Mouse (Mus musculus) hindbrain, postnatal 0 days (tissue): ENCODE measurements around the gene Dennd4b. TPM values are rescaled to one million over a fixed set of nuclear protein-coding genes. Genes with fewer than 3 reads are reported as not detected.

Experiments
- ATAC-seq: fragments of 200-750 bp; cut with Nextera tagmentation; 2 replicates; pipeline ENCODE4 v1.8.0; 2017; ENCODE audit warnings: mild to moderate bottlenecking, moderate TSS enrichment, moderate library complexity
- DNase-seq: peaks from one replicate; pipeline ENCODE4 v3.0.0-alpha.2; 2015; ENCODE audit warnings: low spot score
- H3K27ac ChIP-seq: fragments of 300-500 bp; sonication (generic); 2 replicates; pipeline ENCODE4 v1.5.1; 2014; ENCODE audit warnings: mild to moderate bottlenecking
- H3K27me3 ChIP-seq: fragments of 300-500 bp; sonication (generic); 2 replicates; pipeline ENCODE4 v1.6.1; 2014; ENCODE audit warnings: low read length, mixed read lengths; ENCODE audit not compliant: insufficient read depth
- H3K36me3 ChIP-seq: fragments of 300-500 bp; sonication (generic); 2 replicates; pipeline ENCODE4 v1.6.1; 2014; ENCODE audit warnings: low read length, mixed read lengths; ENCODE audit not compliant: insufficient read depth
- H3K4me1 ChIP-seq: fragments of 300-500 bp; sonication (generic); 2 replicates; pipeline ENCODE4 v1.6.1; 2014; ENCODE audit warnings: antibody characterized with exemption, low read length, mixed read lengths; ENCODE audit not compliant: insufficient read depth
- H3K4me2 ChIP-seq: fragments of 300-500 bp; sonication (generic); 2 replicates; pipeline ENCODE4 v1.6.1; 2014; ENCODE audit warnings: low read depth, mild to moderate bottlenecking, low read length, moderate library complexity, mixed read lengths
- H3K4me3 ChIP-seq: fragments of 300-500 bp; sonication (generic); 2 replicates; pipeline ENCODE4 v1.5.1; 2014; ENCODE audit warnings: low read length
- H3K9ac ChIP-seq: fragments of 300-500 bp; sonication (generic); replicated peaks from 2 replicates; pipeline ENCODE4 v1.6.1; 2014; ENCODE audit warnings: mild to moderate bottlenecking, low read length, moderate library complexity, mixed read lengths
- H3K9me3 ChIP-seq: fragments of 300-500 bp; sonication (generic); 2 replicates; pipeline ENCODE4 v1.6.1; 2016; ENCODE audit warnings: low read length, mixed read lengths
- CTCF ChIP-seq: IDR thresholded peaks from 2 replicates; pipeline ENCODE4 v1.5.1; 2016; ENCODE audit warnings: antibody characterized with exemption, control low read depth, low read depth
- WGBS: fragments of 180-500 bp; shearing (Covaris S2); extraction: QIAGEN DNeasy Blood & Tissue Kit; methylation state at CpG from one replicate; pipeline ENCODE4 v1.1.7; 2014; 5-methylcytosine and 5-hydroxymethylcytosine counted together
- polyA plus RNA-seq: library from polyadenylated mRNA; unstranded; fragments of >200 nt; fragmentation: Nextera tagmentation; extraction: Ambion mirVana; gene quantifications from 2 replicates; pipeline ENCODE4 v1.2.1, GENCODE M21; 2015
- total RNA-seq: library from RNA; depleted of rRNA; stranded (reverse); fragments of >200 nt; gene quantifications from 2 replicates; pipeline ENCODE4 v1.2.3, GENCODE M21; 2014

Dennd4b gene
- total and polyA plus RNA-seq, 2 experiments from 2014 or later = 5.9 to 38.8 TPM

DNA sequence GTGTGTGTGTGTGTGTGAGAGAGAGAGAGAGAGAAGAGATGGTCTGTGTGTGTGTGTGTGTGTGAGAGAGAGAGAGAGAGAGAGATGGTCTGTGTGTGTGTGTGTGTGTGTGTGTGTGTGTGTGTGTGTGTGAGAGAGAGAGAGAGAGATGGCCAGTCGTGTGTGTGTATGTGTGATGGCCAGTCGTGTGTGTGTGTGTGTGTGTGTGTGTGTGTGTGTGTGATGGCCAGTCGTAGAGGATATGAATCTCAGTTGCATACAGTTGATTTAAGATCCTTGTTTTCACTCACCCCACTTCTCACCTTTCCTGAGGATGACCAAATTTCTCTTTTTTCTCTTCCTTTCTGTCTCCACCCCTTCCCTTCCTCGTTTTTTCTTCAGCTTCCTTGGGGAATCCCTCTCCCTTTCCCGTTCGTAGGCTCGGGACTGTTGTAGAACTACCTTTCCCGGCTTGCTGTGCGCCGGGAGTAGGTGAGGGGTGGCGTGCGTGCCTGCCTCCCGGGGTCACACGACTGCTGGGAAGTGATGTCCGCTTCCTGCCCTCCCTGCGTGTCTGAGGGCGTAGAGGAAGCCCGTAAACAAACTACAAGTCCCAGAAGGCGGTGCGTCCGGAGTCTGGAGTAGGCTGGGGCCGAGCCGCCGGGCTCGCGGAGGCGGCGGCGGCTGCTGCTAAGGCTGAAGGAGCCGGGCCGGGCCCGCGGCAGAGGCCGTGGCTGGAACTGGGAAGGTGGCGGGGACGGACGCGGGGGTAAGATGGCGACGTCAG lies 11.1 kb upstream of the Dennd4b start, which contains the start of gene Crtc2:
Crtc2 (plus strand) TSS at position 511 of the 766 bp plus-strand sequence.
- Histone ChIP-seq H3K36me3 (peaks cover 12% of the 10 kb centered on the region), H3K4me2 (peak within 1 kb of the TSS; percentile 89), H3K27ac (peak within 1 kb of the TSS; percentile 89), H3K4me3 (peak within 1 kb of the TSS; percentile 97), H3K9ac (peak within 1 kb of the TSS; percentile 90), H3K4me1 (peaks cover 5% of the 10 kb centered on the region), H3K9me3 (no peaks in the 10 kb centered on the region), H3K27me3 (no peaks in the 10 kb centered on the region)
- TF ChIP-seq CTCF = no peak
- 0% methylated on average over 38 of the region's 40 CpGs for WGBS
- DNase-seq (peak; percentile 98), ATAC-seq (peak; percentile 97)

DNA sequence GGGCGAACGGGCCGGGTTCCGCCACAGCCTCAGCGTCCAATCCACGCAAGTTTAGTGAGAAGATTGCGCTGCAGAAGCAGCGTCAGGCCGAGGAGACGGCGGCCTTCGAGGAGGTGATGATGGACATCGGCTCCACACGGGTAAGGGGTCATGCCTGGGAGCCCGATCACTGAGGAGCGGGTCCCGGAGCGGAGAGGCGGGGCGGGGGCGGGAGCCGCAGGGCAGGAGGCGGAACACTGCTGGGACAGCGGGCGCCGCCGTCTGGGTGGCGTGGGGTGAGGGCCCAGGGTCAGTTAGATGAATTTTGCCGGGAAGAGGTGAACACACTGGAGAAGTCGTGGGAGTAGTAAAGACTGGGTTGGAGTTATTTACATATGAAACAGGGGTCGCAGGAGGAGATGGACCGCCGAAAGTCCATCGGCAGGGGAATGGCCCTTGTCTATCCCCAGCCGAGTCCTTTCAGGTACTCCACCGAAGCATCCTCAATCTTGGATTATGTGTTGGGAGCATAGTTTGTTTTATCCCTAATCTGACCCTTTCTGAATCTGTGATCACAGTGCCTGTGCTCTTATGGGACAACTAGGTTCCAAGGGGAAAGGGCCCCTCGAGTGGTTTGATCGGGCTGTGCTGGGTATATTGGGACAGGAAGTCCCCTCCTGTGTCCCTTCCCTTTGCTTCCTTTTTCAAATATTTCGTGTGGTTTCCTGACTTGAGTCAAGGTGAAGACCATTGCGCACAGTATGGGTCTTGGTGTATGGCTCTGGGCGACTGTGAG lies 10.4 kb upstream of the Dennd4b start:
- whole genome bisulfite sequencing = under 1% methylated on average over 41 of the region's 41 CpGs
- Histone ChIP-seq H3K4me1 (peaks cover 5% of the 10 kb centered on the region), H3K27ac (peak overlapping the region; percentile 89), H3K4me3 (peak overlapping the region; percentile 97), H3K27me3 (no peaks in the 10 kb centered on the region), H3K9ac (peak overlapping the region; percentile 90), H3K4me2 (peak overlapping the region; percentile 89), H3K36me3 (peaks cover 19% of the 10 kb centered on the region), H3K9me3 (no peaks in the 10 kb centered on the region)
- no peak for DNase-seq
- no peak; the same call in 1 of the 2 replicates for ATAC-seq
- no peak for TF ChIP-seq CTCF

DNA sequence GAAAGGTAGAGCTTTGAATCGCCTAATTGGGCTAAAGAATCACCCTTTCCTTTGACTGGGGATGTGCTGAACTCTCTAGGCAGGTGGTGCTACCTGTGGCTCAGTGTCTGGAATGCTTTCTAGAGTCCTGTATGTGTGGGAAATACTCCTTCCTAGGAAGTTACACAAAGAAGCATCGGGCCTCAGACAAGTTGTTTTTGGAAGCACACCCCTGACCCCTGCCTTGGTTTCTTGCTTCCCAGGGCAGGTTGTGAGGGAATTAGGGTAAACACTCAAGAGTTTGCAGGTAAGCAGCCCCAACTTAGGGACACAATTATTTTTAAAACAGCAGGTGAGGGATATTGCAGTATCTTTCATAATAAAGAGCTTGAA lies 9.8 kb upstream of the Dennd4b start:
- Histone ChIP-seq H3K9me3 (no peaks in the 10 kb centered on the region), H3K4me3 (peak overlapping the region; percentile 97), H3K27me3 (no peaks in the 10 kb centered on the region), H3K36me3 (peaks cover 24% of the 10 kb centered on the region), H3K4me2 (peak overlapping the region; percentile 89), H3K9ac (peak overlapping the region; percentile 90), H3K4me1 (peaks cover 5% of the 10 kb centered on the region), H3K27ac (peak overlapping the region; percentile 89; the same call in 1 of the 2 replicates)
- DNase-seq (no peak), ATAC-seq (no peak)
- no peak for TF ChIP-seq CTCF
- WGBS = 20% methylated on average over 2 of the region's 2 CpGs

DNA sequence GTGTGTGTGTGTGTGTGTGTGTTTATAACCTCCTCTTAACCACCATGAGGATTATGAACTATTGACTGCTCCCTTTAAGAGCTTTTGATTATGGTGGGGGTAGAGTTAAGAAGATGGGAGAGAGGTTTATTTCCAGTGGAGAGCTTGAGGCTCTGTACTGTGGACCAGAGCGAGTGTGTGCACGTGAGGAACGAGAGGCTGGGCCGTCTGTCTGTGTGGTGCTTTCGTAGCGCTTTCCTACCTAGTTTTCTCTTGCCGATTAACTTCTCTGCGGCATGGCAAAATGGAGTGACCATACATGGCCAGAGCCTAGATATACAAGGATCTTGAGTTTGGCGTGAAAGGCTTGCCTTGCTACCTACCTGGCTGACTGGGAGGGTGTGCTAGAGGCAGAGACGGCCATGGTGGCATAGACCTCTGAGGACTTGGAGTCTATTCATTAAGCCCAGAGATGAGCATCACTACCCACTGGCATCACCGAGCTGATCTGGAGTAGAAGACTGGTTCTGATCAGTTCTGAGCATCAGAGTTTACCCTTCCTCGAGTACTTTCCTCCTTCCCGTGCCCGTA lies 9.1 kb upstream of the Dennd4b start:
- H3K27ac ChIP-seq = no peak overlapping the region
- peaks cover 31% of the 10 kb centered on the region for H3K36me3 ChIP-seq
- H3K9me3 ChIP-seq = no peaks in the 10 kb centered on the region
- H3K27me3 ChIP-seq = no peaks in the 10 kb centered on the region
- H3K4me1 ChIP-seq = peaks cover 5% of the 10 kb centered on the region
- no peak overlapping the region for H3K4me3 ChIP-seq
- WGBS = 90% methylated on average over 14 of the region's 14 CpGs
- H3K9ac ChIP-seq = no peak overlapping the region
- TF ChIP-seq CTCF = no peak
- ATAC-seq = no peak
- peak overlapping the region; percentile 89; the same call in 1 of the 2 replicates for H3K4me2 ChIP-seq
- DNase-seq = no peak

DNA sequence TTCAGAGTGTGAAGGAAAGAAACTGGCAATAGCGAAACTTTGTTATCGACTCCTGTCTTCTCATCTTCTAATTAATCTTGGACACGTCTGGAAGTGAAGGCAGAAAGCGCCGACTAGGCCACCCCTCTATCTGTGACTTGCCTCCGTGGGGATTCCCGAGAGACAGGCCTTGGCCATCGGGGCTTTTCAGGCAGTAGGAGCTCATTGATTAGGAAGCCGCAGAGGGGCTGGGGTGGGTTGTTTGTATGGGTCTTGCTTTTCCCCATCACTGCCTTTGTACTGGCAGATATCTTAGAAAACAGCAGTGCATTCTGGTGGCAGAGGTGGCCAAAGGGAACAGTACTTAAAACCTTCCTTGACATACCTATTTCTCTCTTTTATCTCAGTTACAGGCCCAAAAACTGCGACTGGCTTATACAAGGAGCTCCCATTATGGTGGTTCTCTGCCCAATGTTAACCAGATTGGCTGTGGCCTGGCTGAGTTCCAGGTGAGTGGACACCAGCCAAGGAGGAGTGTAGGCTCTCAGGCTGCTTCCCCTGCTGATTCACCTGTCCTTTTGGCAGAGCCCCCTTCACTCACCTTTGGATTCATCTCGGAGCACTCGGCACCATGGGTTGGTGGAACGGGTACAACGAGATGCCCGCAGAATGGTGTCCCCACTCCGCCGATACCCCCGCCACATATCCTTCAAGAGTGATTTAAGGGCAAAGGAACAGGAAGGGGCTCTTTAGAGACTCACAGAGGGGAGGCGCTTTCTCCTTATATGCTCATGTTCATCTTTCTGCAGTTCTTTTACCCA lies 8.1 kb upstream of the Dennd4b start:
- peaks cover 42% of the 10 kb centered on the region for H3K36me3 ChIP-seq

DNA sequence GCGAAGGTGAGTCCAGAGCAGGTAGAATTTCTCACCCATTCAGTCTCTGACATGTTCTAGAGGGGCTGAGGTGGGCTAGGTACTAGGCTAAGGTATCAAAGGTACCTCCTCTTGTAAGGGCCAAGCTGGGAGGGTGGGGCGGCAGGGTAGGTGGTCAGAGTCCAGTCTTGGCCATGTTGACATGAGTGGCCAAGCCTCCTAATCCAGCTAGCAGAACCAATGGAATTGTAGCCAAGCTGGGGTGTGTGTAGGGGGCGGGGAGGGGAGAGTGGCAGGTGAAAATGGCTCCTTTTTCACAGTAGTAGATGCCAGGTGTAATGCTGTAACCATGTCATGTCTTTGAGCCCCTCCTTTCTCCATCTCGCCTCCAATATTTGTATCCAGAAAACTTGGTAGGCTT lies 6.5 kb upstream of the Dennd4b start:
- Histone ChIP-seq H3K36me3 (peaks cover 57% of the 10 kb centered on the region), H3K4me2 (no peak overlapping the region), H3K4me3 (no peak overlapping the region), H3K4me1 (peaks cover 5% of the 10 kb centered on the region), H3K9ac (no peak overlapping the region), H3K27me3 (no peaks in the 10 kb centered on the region), H3K9me3 (no peaks in the 10 kb centered on the region), H3K27ac (no peak overlapping the region)
- DNase-seq (no peak), ATAC-seq (no peak)
- no peak for TF ChIP-seq CTCF
- WGBS = 94% methylated on average over 4 of the region's 4 CpGs

More for the DNA sequence above, 8.1 kb upstream of the Dennd4b start:
- ATAC-seq = no peak
- H3K9me3 ChIP-seq = no peaks in the 10 kb centered on the region
- H3K4me3 ChIP-seq = no peak overlapping the region
- H3K27me3 ChIP-seq = no peaks in the 10 kb centered on the region
- no peak overlapping the region for H3K9ac ChIP-seq
- no peak overlapping the region for H3K27ac ChIP-seq
- no peak for DNase-seq
- no peak for TF ChIP-seq CTCF
- 87% methylated on average over 19 of the region's 19 CpGs for WGBS
- no peak overlapping the region for H3K4me2 ChIP-seq
- H3K4me1 ChIP-seq = peaks cover 5% of the 10 kb centered on the region
